Mouse (Mus musculus) layer of hippocampus, adult 9-11 months (tissue): ENCODE data around the gene Vim.
"Not testable (repeated sequence)": the region's sequence is repeated elsewhere in the genome, so short reads cannot be mapped to it uniquely, and the experiment has no call there.

ENCODE experiments used
- DNase-seq: peaks from one replicate; pipeline ENCODE4 v3.0.0; 2022

The Vim gene

GRCm38 (mm10) chr2:13570122-13570521, 3.6 kb upstream of the Vim start:
- DNase-seq: no peak

- DNase-seq: no peak
These were observed 1.6 kb upstream of the Vim start for GRCm38 (mm10) chr2:13572101-13572553.

GRCm38 (mm10) chr2:13572647-13573407, 900 bp upstream of the Vim start:
- DNase-seq: no peak

- peak; percentile 26 for DNase-seq
These were observed 506 bp downstream of the Vim start for GRCm38 (mm10) chr2:13574066-13574800.

GRCm38 (mm10) chr2:13574801-13575150, 1.0 kb downstream of the Vim start:
- DNase-seq: no peak

GRCm38 (mm10) chr2:13575287-13575801, 1.6 kb downstream of the Vim start:
- DNase-seq: peak; percentile 53

GRCm38 (mm10) chr2:13575926-13576325, 2.2 kb downstream of the Vim start:
- DNase-seq: peak; percentile 4

- DNase-seq: no peak
These were observed 3.7 kb downstream of the Vim start for GRCm38 (mm10) chr2:13577399-13577798.

GRCm38 (mm10) chr2:13578473-13579152, 4.9 kb downstream of the Vim start:
- DNase-seq: no peak

- no peak for DNase-seq
These were observed 5.6 kb downstream of the Vim start for GRCm38 (mm10) chr2:13579315-13579714.

- no peak for DNase-seq
These were observed 6.3 kb downstream of the Vim start for GRCm38 (mm10) chr2:13579991-13580390.

GRCm38 (mm10) chr2:13582184-13582583, 8.5 kb downstream of the Vim start:
- DNase-seq: no peak

GRCm38 (mm10) chr2:13583746-13584145, 10.0 kb downstream of the Vim start:
- DNase-seq: not testable (repeated sequence)

- DNase-seq: no peak
These were observed 19.6 kb downstream of the Vim start for GRCm38 (mm10) chr2:13593328-13593727.

GRCm38 (mm10) chr2:13596965-13597656, 23.4 kb downstream of the Vim start:
- DNase-seq: no peak

- DNase-seq: no peak
These were observed 24.4 kb downstream of the Vim start for GRCm38 (mm10) chr2:13598166-13598565.

- DNase-seq: no peak
These were observed 29.4 kb downstream of the Vim start for GRCm38 (mm10) chr2:13603093-13603492.

GRCm38 (mm10) chr2:13603636-13604035, 29.9 kb downstream of the Vim start:
- not testable (repeated sequence) for DNase-seq

- DNase-seq: no peak
These were observed 56.6 kb downstream of the Vim start for GRCm38 (mm10) chr2:13630136-13630832.
